Mouse (Mus musculus): ENCODE results near the gene Gm45837.

Gene Gm45837

GRCm38 (mm10) chr7:101410267-101410936, at the start of gene Gm45837:
Gm45837 (plus strand) TSS chr7:101410886.
- no peak for DNase-seq

GRCm38 (mm10) chr7:101361021-101361420, 49.7 kb upstream of the Gm45837 start:
- DNase-seq, result no peak

GRCm38 (mm10) chr7:101361767-101362166, 48.9 kb upstream of the Gm45837 start:
- no peak for DNase-seq

DNA sequence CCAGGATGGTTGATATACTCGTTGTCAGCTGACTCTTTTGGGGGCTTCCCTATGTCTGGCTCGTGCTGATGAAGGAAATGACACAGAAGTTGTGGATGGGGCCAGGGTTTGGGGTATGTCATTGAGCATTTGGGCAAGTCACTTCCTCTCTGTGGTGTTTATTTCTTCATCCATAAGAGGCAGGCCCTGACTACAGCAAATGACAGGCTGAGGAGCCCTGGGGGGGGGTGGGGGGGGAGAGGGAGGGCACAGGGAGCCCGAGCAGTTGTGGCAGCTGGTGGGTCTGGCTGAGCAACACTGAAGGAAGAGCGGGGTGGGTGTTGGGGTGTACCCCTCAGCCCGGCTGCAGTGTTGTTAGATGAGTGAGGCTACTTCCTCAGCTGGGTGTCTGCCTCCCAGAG, 47.9 kb upstream of the Gm45837 start:
- peak; percentile 43 for DNase-seq

DNA sequence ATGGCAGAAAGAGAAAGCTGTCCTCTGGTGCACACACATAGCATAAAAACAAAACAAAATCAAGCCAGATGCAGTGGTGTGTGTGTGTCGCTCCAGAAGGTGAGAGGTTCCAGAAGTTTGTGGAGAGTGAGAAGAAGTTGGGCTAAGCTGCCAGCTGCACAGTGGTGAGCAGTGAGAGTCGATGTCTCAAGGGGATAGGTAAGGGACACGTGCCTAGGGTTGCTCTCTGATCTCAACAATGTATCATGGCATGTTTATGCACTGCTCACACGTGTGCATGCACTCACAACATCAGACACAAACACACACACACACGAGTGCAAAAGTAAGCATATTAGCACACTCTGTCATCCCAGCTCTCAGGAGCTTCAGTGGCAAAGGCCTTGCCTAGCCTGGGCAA, 46.8 kb upstream of the Gm45837 start:
- DNase-seq, result no peak

- no peak for DNase-seq
These were observed 42.5 kb upstream of the Gm45837 start for GRCm38 (mm10) chr7:101367901-101368852.

GRCm38 (mm10) chr7:101369666-101370065, 41.0 kb upstream of the Gm45837 start:
- no peak for DNase-seq

DNA sequence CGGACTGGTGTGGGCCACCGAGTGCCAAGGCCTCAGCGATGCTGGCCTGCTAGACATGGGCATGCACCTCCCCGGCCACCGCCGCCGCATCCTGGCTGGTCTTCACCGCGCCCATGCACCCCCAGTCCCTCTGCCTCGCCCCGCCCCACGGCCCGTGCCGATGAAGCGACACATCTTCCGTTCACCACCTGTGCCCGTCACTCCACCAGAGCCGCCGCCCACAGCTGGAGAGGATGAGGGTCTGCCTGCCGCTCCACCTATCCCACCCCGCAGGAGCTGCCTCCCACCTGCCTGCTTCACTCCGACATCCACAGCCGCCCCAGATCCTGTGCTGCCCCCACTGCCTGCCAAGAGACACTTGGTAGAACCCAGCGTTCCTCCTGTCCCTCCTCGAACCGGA, 37.6 kb upstream of the Gm45837 start:
- DNase-seq, result no peak

- no peak for DNase-seq
These were observed 36.5 kb upstream of the Gm45837 start for GRCm38 (mm10) chr7:101374155-101374554.

DNA sequence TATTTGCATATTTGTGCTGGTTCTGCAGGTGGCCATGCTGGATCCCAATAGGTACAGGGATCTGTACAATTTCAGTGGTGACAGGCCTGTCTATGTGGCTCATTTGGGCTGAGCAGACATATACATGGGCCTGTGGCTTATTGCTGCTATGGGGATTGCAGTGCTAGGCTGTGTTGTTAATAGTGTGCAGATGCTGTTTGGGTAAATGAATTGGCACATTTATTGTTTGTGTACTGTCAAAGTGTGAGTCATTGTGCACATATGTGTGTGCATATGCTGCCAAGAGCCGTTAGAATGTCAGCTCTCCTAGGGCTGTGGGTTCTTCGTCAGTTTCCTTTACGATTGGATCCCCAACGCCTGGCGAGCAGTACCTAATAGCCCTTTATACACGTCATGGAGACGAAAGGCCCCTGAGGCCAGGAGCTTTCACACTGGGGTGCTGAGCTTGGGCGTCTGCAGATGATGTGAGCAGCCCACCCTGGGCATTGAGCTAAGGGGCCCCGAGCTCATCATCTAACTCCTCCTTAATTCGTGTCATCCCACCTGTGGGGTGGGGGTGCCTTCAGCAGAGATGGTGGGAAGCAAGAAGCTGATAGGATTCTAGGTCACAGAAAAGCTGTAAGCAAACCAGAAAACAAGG, 33.9 kb upstream of the Gm45837 start:
- DNase-seq, result no peak

GRCm38 (mm10) chr7:101377741-101378262, 32.9 kb upstream of the Gm45837 start:
- DNase-seq, result peak; percentile 61

- no peak for DNase-seq
These were observed 32.4 kb upstream of the Gm45837 start for GRCm38 (mm10) chr7:101378285-101378684.

DNA sequence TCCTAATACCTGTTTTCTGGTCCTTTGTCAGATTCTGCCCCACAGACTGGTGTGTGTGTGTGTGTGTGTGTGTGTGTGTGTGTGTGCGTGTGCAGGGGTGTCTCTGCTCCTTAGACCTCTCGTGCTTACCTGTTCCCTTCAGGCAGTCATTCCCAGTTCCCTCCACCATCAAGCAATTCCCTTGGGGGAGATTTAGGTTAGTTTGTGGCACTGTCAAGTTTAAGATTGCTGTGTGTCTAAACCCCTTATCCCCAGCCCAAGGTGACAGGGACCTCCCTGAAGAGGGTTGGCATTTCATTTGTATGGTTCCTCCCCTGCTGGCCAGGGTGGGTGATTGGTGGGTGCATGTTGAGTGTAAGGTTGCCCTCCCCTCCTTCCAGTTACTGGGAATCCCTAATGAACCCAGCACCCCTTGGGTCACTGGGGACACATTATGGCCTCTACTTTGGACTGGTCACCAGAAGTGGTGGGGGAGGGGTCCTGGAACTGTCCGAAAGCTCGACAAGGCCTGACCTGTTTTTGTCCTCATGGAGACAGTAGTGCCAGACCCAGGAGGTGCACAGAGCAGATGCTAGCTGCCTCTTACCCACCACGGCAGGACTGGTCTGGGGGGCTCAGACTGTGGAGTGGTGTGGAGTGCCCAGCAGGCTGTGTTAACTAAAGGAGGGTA, 31.8 kb upstream of the Gm45837 start:
- no peak for DNase-seq

DNA sequence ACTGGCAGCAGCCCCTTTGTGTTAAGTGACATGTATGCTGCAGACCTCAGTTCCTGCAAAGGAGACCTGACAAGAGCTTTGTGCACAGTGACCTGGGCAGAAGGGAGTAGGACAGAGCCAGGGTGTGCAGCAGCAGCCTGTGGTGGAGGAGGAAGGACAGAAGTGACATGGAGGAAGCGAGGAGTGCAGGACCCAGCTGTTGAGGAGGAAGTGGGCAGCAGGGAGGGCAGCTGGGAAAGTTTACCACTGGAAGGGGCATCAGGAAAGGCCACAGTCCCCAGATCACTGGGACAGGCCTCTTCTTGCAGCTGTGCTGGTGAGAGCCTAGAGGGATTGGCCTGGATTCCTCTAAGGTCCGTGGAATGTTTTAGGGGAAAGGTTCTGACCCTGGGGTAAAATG, 31.0 kb upstream of the Gm45837 start:
- no peak for DNase-seq

DNA sequence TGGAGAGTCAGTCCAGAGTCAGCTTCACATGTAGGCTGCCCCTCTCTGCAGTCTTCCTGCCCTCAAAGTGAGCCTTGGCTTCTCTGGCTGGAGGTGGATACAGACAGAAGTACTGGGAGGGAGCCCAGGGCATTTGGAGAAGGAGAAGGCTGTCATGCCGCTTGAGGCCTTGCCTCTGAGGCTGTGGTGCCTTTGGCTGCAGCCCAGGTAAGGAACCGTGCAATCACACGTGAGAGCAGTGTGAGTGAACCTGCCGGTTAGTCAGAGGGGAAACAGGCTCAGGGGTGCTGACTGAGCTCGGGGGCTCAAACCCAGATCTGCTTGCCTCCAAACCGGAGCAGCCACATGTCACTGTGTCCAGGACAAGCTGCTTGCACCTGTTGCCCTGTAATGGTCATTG, 29.2 kb upstream of the Gm45837 start:
- DNase-seq, result no peak

GRCm38 (mm10) chr7:101382378-101382777, 28.3 kb upstream of the Gm45837 start:
- no peak for DNase-seq

GRCm38 (mm10) chr7:101383756-101384155, 26.9 kb upstream of the Gm45837 start:
- DNase-seq, result no peak

DNA sequence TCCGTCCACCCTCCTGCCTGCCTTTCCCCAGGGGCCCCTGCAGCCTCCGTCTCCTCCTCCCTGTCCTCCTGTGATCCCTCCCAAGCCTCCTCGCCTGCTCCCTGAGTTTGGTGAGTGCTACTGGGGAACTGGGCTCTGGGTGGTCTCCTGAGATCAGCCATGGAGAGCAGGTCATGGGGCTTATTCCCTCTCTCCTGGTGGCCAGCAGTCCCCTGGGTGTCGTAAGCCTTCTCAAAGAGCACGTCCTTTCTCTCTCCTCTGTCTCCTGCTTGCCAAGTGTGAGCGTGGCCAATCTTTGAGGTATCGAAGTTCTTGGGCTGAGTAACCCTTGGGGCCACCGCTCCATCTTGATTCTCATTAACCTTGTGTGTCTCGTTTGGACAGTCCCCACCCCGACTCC, 25.8 kb upstream of the Gm45837 start:
- DNase-seq, result no peak

DNA sequence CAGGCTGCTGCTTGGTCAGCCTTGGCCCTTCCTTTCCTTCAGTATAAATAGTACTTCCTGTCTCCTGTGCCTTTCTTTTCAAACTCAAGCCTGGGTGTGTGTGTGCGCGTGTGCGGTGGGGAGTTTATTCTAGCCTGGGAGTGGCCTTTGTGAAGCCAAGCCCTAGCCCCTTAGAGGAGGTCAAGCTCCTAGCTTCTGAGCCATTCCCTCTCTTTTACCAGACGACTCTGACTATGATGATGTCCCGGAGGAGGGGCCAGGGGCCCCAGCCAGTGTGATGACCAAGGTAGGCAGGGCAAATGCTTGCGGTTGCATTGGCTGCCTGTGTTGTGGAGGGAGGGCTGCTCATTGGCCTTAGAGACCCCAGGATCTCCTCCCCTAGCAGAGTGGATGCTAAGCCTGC, 25.4 kb upstream of the Gm45837 start:
- peak; percentile 43 for DNase-seq

- peak; percentile 42 for DNase-seq
These were observed 24.7 kb upstream of the Gm45837 start for GRCm38 (mm10) chr7:101385866-101386452.

GRCm38 (mm10) chr7:101389256-101389655, 21.4 kb upstream of the Gm45837 start:
- DNase-seq, result no peak

- DNase-seq, result no peak
These were observed 18.7 kb upstream of the Gm45837 start for GRCm38 (mm10) chr7:101391909-101392479.
